Mouse (Mus musculus): ENCODE data around the gene Dnase1l3. TPM values are rescaled to one million over a fixed set of nuclear protein-coding genes. Genes with fewer than 3 reads are reported as not detected.
A peak's percentile ranks its signal among the peaks of the same experiment; 100 is the strongest.

Dnase1l3 gene
- polyA plus RNA-seq, 1 experiment from 2014 or later = 0.05 TPM

DNA sequence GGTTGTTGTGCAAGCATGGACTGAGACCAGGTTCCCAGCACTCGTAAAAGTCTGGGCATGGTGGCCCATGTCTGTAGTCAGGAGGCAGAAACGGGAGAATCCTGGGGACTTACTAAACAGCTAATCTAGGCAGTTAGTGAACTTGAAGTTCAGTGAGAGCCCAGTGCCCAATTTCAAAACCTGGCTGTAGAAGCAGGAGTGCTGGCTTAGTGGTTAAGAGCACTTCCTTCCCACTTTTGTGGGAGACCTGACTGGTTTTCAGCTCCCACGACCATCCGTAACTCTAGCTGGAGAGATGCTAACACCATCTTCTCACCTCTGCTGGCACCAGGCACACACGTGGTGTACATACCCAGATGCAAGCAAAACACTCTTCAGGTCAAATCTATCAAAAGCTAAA lies 72.9 kb downstream of the Dnase1l3 start:
- ATAC-seq (ENCODE audit: insufficient read depth) = no peak
- Histone ChIP-seq H3K4me3 (ENCODE audit: low read depth, low read length) (no peak overlapping the region), H3K4me2 (no peak overlapping the region), H3K9me3 (ENCODE audit: low read depth, low read length) (no peaks in the 10 kb centered on the region), H3K27me3 (ENCODE audit: insufficient read depth, low read length) (no peaks in the 10 kb centered on the region), H3K27ac (ENCODE audit: low read depth) (no peak overlapping the region), H3K4me1 (ENCODE audit: insufficient read depth) (peaks cover 10% of the 10 kb centered on the region), H3K36me3 (ENCODE audit: insufficient read depth) (peaks cover 61% of the 10 kb centered on the region), H3K9ac (no peak overlapping the region)
- WGBS = 86% methylated on average over 5 of the region's 5 CpGs
- no peak for DNase-seq
- no peak for TF ChIP-seq CTCF (IDR thresholded peaks at IDR 0.05; ENCODE audit: low read depth)

DNA sequence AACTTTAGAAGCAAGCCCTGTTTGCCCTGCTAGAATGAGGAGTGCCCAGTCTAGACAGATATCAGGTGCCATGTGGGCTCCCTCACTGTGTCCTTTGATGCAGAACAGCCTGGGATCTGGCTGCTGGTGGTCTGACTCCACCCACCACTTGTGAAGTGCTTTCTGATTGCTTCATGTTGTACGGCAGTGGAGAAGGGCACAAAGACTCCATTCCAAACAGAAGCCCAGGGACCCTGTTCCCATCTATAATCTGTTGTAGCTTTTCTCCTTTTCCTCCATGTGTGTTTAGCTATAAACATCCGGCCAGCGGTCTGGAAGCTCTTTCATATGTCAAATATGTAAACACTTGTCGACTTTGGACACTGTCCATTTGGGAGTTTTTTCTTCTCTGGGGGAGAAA lies 74.5 kb downstream of the Dnase1l3 start:
- peaks cover 66% of the 10 kb centered on the region for H3K36me3 ChIP-seq (ENCODE audit: insufficient read depth)
- peak; percentile 91 for ATAC-seq (ENCODE audit: insufficient read depth)
- H3K4me3 ChIP-seq (ENCODE audit: low read depth, low read length) = no peak overlapping the region
- H3K9me3 ChIP-seq (ENCODE audit: low read depth, low read length) = no peaks in the 10 kb centered on the region
- TF ChIP-seq CTCF (IDR thresholded peaks at IDR 0.05; ENCODE audit: low read depth) = no peak
- DNase-seq = peak; percentile 88
- H3K4me1 ChIP-seq (ENCODE audit: insufficient read depth) = peaks cover 10% of the 10 kb centered on the region
- no peak overlapping the region; the same call in 1 of the 2 replicates for H3K27ac ChIP-seq (ENCODE audit: low read depth)
- WGBS = 23% methylated on average over 4 of the region's 4 CpGs
- no peak overlapping the region for H3K9ac ChIP-seq
- H3K27me3 ChIP-seq (ENCODE audit: insufficient read depth, low read length) = no peaks in the 10 kb centered on the region
- no peak overlapping the region for H3K4me2 ChIP-seq

DNA sequence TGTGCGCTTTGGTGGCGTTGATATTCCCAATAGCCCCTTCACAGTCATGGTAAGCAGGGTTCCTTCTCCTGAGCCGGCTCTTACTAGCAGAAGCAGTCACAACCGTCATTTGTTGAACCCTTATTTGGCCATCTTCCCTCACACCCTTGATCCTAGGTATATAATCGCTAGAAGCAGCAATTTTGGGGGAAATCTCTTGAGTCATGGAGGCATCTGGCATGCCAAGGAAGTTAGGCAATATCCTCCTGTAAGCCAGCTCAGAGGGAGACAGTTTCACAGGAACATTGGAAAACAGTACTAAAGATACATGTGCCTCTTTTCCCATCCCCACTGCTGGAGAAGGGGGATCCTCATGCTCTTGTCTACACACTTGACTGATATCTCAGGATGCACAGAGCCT lies 75.1 kb downstream of the Dnase1l3 start:
- H3K9ac ChIP-seq = no peak overlapping the region
- H3K4me3 ChIP-seq (ENCODE audit: low read depth, low read length) = no peak overlapping the region
- WGBS = 83% methylated on average over 5 of the region's 5 CpGs
- peaks cover 10% of the 10 kb centered on the region for H3K4me1 ChIP-seq (ENCODE audit: insufficient read depth)
- no peaks in the 10 kb centered on the region for H3K27me3 ChIP-seq (ENCODE audit: insufficient read depth, low read length)
- no peak overlapping the region for H3K4me2 ChIP-seq
- H3K27ac ChIP-seq (ENCODE audit: low read depth) = peak overlapping the region; percentile 42; the same call in 1 of the 2 replicates
- H3K9me3 ChIP-seq (ENCODE audit: low read depth, low read length) = no peaks in the 10 kb centered on the region
- no peak for ATAC-seq (ENCODE audit: insufficient read depth)
- no peak for TF ChIP-seq CTCF (IDR thresholded peaks at IDR 0.05; ENCODE audit: low read depth)
- no peak for DNase-seq
- peaks cover 64% of the 10 kb centered on the region for H3K36me3 ChIP-seq (ENCODE audit: insufficient read depth)

DNA sequence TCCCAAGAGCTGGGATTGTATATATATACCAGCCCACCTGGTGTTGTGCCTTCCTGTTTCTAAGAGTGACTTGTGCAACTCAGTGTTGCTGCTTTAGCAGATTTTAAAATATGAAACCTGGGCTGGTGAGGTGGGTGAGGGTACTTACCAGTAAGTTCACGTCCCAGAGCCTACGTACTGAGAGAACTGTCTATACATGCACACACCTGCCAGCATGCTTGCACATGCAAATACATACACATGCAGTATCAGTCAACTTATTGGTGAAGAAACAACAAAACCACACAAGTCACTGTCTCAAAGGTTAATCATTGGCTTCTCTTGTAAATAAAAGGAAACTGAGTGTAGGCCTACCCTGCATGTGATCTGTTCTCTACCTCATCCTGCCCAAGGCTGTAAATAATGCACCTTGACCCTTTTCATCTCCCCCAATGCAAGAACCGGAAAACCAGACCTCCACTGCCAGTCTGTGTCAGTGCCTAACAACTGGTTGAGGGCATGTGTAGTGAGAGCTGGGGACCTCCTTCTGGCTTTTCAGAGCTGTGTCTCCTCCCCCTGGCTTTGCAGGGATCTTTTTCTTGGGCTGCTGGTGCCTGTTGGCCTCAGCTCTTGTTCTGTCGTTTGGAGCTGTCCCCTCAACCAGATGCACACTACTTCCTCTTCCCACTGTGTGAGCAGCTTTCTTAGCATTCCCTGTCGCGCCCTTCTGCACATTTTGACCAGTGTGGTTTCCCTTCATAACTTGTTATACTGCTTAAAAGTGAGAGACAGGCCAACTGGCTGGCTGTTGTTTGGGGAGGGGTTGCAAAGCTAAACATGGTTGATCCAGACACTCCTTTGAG lies 76.0 kb downstream of the Dnase1l3 start:
- Histone ChIP-seq H3K27me3 (ENCODE audit: insufficient read depth, low read length) (no peaks in the 10 kb centered on the region), H3K4me1 (ENCODE audit: insufficient read depth) (peaks cover 10% of the 10 kb centered on the region), H3K36me3 (ENCODE audit: insufficient read depth) (peaks cover 64% of the 10 kb centered on the region), H3K4me2 (no peak overlapping the region), H3K4me3 (ENCODE audit: low read depth, low read length) (no peak overlapping the region), H3K27ac (ENCODE audit: low read depth) (no peak overlapping the region), H3K9ac (no peak overlapping the region), H3K9me3 (ENCODE audit: low read depth, low read length) (no peaks in the 10 kb centered on the region)
- no peak for DNase-seq
- no peak for ATAC-seq (ENCODE audit: insufficient read depth)
- TF ChIP-seq CTCF (IDR thresholded peaks at IDR 0.05; ENCODE audit: low read depth) = no peak
- 81% methylated on average over 6 of the region's 6 CpGs for WGBS

Other genes with a start within 250 kb of the Dnase1l3 start
- gene Gm26661, start 203.0 kb downstream of the Dnase1l3 start, polyA plus RNA-seq (2014; fragmentation: Nextera tagmentation; extraction: Ambion mirVana) = not detected in 2 replicates
- gene Flnb, start 176.6 kb downstream of the Dnase1l3 start, polyA plus RNA-seq (2014; fragmentation: Nextera tagmentation; extraction: Ambion mirVana) = 19.5 and 22.5 TPM in 2 replicates
- gene Gm45521, start 37.3 kb downstream of the Dnase1l3 start, polyA plus RNA-seq (2014; fragmentation: Nextera tagmentation; extraction: Ambion mirVana) = not detected in 2 replicates
- gene Abhd6, start 8.3 kb upstream of the Dnase1l3 start, polyA plus RNA-seq (2014; fragmentation: Nextera tagmentation; extraction: Ambion mirVana) = 14.8 and 15.1 TPM in 2 replicates
- gene Rpp14, start 85.8 kb upstream of the Dnase1l3 start, polyA plus RNA-seq (2014; fragmentation: Nextera tagmentation; extraction: Ambion mirVana) = 51.4 and 60.1 TPM in 2 replicates
- 31.2 and 33.3 TPM in 2 replicates for gene Pxk, start 103.6 kb upstream of the Dnase1l3 start, polyA plus RNA-seq (2014; fragmentation: Nextera tagmentation; extraction: Ambion mirVana)
- 166 and 173 TPM in 2 replicates for gene Pdhb, start 178.5 kb upstream of the Dnase1l3 start, polyA plus RNA-seq (2014; fragmentation: Nextera tagmentation; extraction: Ambion mirVana)
- gene Kctd6, start 219.6 kb upstream of the Dnase1l3 start, polyA plus RNA-seq (2014; fragmentation: Nextera tagmentation; extraction: Ambion mirVana) = 15.6 and 16.6 TPM in 2 replicates

Data from lung, embryonic 14.5 days (tissue).